Mouse (Mus musculus): ENCODE measurements around the gene Serpina3n. TPM values are rescaled to one million over a fixed set of nuclear protein-coding genes. Genes with fewer than 3 reads are reported as not detected.
A peak's percentile ranks its signal among the peaks of the same experiment; 100 is the strongest.
"Not testable (repeated sequence)": the region's sequence is repeated elsewhere in the genome, so short reads cannot be mapped to it uniquely, and the experiment has no call there.

Gene Serpina3n
- total RNA-seq, 4 experiments from 2014 or later = 6.0 to 42.3 (median 14.6) TPM

- DNase-seq = peak; percentile 38
Observed at GRCm38 (mm10) chr12:104433951-104434735, 27.6 kb downstream of the Serpina3n start.

- DNase-seq = peak; percentile 55
Observed at GRCm38 (mm10) chr12:104440087-104440760, 33.7 kb downstream of the Serpina3n start.

- no peak for DNase-seq
Observed at GRCm38 (mm10) chr12:104443716-104444115, 37.2 kb downstream of the Serpina3n start.

GRCm38 (mm10) chr12:104447056-104447455 is 40.5 kb downstream of the Serpina3n start:
- DNase-seq = not testable (repeated sequence)

GRCm38 (mm10) chr12:104448099-104448498 is 41.6 kb downstream of the Serpina3n start:
- no peak for DNase-seq

GRCm38 (mm10) chr12:104450257-104450656 is 43.7 kb downstream of the Serpina3n start:
- DNase-seq = no peak

- DNase-seq = no peak
Observed at GRCm38 (mm10) chr12:104453002-104453401, 46.5 kb downstream of the Serpina3n start.

GRCm38 (mm10) chr12:104459377-104459776 is 52.8 kb downstream of the Serpina3n start:
- DNase-seq = no peak

- no peak for DNase-seq
Observed at GRCm38 (mm10) chr12:104461372-104461771, 54.8 kb downstream of the Serpina3n start.

Other genes starting within 250 kb of the Serpina3n start
- under 1 TPM in 3 of 4 experiments, not detected in 1; 0.35 to 0.78 (median 0.38) TPM for gene Serpina3f, start 192.2 kb upstream of the Serpina3n start, total RNA-seq (2022)
- gene Serpina3g, start 170.5 kb upstream of the Serpina3n start, total RNA-seq (2022) = 1 to 10 TPM; 3.0 to 9.9 (median 3.8) TPM
- gene Serpina3i, start 143.6 kb upstream of the Serpina3n start, total RNA-seq (2022) = under 1 TPM in 2 of 4 experiments, not detected in 2; 0.24 to 0.31 TPM
- gene Serpina3j, start 92.2 kb upstream of the Serpina3n start, total RNA-seq (2022) = under 1 TPM in 1 of 4 experiments, not detected in 3; 0.42 TPM
- 1 to 10 TPM in 3 of 4 experiments, under 1 TPM in 1; 0.49 to 6.3 (median 3.1) TPM for gene Serpina3k, start 68.2 kb upstream of the Serpina3n start, total RNA-seq (2022)
- 1 to 10 TPM in 3 of 4 experiments, under 1 TPM in 1; 0.74 to 2.5 (median 1.1) TPM for gene Serpina3m, start 68.2 kb upstream of the Serpina3n start, total RNA-seq (2022)
- gene Gsc, start 66.6 kb downstream of the Serpina3n start, total RNA-seq (2022) = under 1 TPM in 1 of 4 experiments, not detected in 3; 0.21 TPM

All from adrenal gland, adult 8-10 months (tissue).